Mouse (Mus musculus): Measurements from ENCODE around the gene Phactr1.

- TF ChIP-seq POLR2A (IDR thresholded peaks at IDR 0.05; ENCODE audit: borderline replicate concordance, control insufficient read depth, low read depth, low read length): no peak
- no peak for TF ChIP-seq CTCF (IDR thresholded peaks at IDR 0.05; ENCODE audit: control insufficient read depth, insufficient read depth, low read length)
Observed at GRCm38 (mm10) chr13:43032451-43032850, 352.0 kb downstream of the Phactr1 start.

Measured in bone marrow, adult 2 months (tissue).